Mouse (Mus musculus) heart, embryonic 16.5 days (tissue): ENCODE results near the gene Ugt1a9. TPM values are rescaled to one million over a fixed set of nuclear protein-coding genes. Genes with fewer than 3 reads are reported as not detected.
"Not testable (repeated sequence)": the region's sequence is repeated elsewhere in the genome, so short reads cannot be mapped to it uniquely, and the experiment has no call there.

Source experiments
- ATAC-seq: fragments of 200-750 bp; cut with Nextera tagmentation; replicated peaks from 2 replicates; pipeline ENCODE4 v1.8.0; 2017; ENCODE audit warnings: moderate number of reproducible peaks; ENCODE audit not compliant: insufficient read depth, low FRiP score; ENCODE audit errors: extremely low read depth
- H3K27ac ChIP-seq: fragments of 300-500 bp; sonication (generic); 2 replicates; pipeline ENCODE4 v1.5.1; 2014; ENCODE audit warnings: mild to moderate bottlenecking, low read length, control low read depth, moderate library complexity
- H3K27me3 ChIP-seq: fragments of 300-500 bp; sonication (generic); 2 replicates; pipeline ENCODE4 v1.6.1; 2014; ENCODE audit warnings: low read length, mixed read lengths; ENCODE audit not compliant: control insufficient read depth, insufficient read depth
- H3K36me3 ChIP-seq: fragments of 300-500 bp; sonication (generic); 2 replicates; pipeline ENCODE4 v1.6.1; 2014; ENCODE audit not compliant: control insufficient read depth, insufficient read depth
- H3K4me1 ChIP-seq: fragments of 300-500 bp; sonication (generic); 2 replicates; pipeline ENCODE4 v1.6.1; 2014; ENCODE audit warnings: low read length, mixed read lengths; ENCODE audit not compliant: control insufficient read depth, insufficient read depth
- H3K4me2 ChIP-seq: fragments of 300-500 bp; sonication (generic); 2 replicates; pipeline ENCODE4 v1.6.1; 2014; ENCODE audit warnings: low read depth, mild to moderate bottlenecking, control low read depth, low read length
- H3K4me3 ChIP-seq: fragments of 300-500 bp; sonication (generic); 2 replicates; pipeline ENCODE4 v1.5.1; 2014; ENCODE audit warnings: mild to moderate bottlenecking, control low read depth, low read length
- H3K9ac ChIP-seq: fragments of 300-500 bp; sonication (generic); 2 replicates; pipeline ENCODE4 v1.6.1; 2014; ENCODE audit warnings: low read length, control low read depth
- H3K9me3 ChIP-seq: fragments of 300-500 bp; sonication (generic); replicated peaks from 2 replicates; pipeline ENCODE4 v1.6.1; 2016; ENCODE audit warnings: low read length; ENCODE audit not compliant: control insufficient read depth
- WGBS: fragments of 180-500 bp; shearing (Covaris S2); extraction: QIAGEN DNeasy Blood & Tissue Kit; methylation state at CpG from one replicate; pipeline ENCODE4 v1.1.7; 2014; 5-methylcytosine and 5-hydroxymethylcytosine counted together
- polyA plus RNA-seq: library from polyadenylated mRNA; unstranded; fragments of >200 nt; fragmentation: Nextera tagmentation; extraction: Ambion mirVana; gene quantifications from 2 replicates; pipeline ENCODE4 v1.2.1, GENCODE M21; 2015

Gene Ugt1a9
- polyA plus RNA-seq, 1 experiment from 2014 or later: not detected

GRCm38 (mm10) chr1:88140492-88140891 is 69.9 kb downstream of the Ugt1a9 start:
- not testable (repeated sequence) for H3K27ac ChIP-seq, H3K36me3 ChIP-seq, H3K9ac ChIP-seq, H3K9me3 ChIP-seq, H3K27me3 ChIP-seq, H3K4me2 ChIP-seq, ATAC-seq, H3K4me1 ChIP-seq, H3K4me3 ChIP-seq
- WGBS: 49% methylated on average over 1 of the region's 1 CpGs

GRCm38 (mm10) chr1:88143966-88144675 is 73.5 kb downstream of the Ugt1a9 start:
- 2% methylated on average over 4 of the region's 5 CpGs for WGBS
- H3K27ac ChIP-seq, H3K4me1 ChIP-seq, H3K9ac ChIP-seq, H3K36me3 ChIP-seq, H3K9me3 ChIP-seq, H3K4me3 ChIP-seq, H3K27me3 ChIP-seq, ATAC-seq, H3K4me2 ChIP-seq: not testable (repeated sequence)

GRCm38 (mm10) chr1:88145278-88145677 is 74.7 kb downstream of the Ugt1a9 start:
- 54% methylated on average over 2 of the region's 2 CpGs for WGBS
- not testable (repeated sequence) for H3K4me1 ChIP-seq, H3K9me3 ChIP-seq, H3K27ac ChIP-seq, H3K9ac ChIP-seq, ATAC-seq, H3K4me3 ChIP-seq, H3K4me2 ChIP-seq, H3K36me3 ChIP-seq, H3K27me3 ChIP-seq

- H3K4me2 ChIP-seq, ATAC-seq, H3K27ac ChIP-seq, H3K9me3 ChIP-seq, H3K27me3 ChIP-seq, H3K4me3 ChIP-seq, H3K4me1 ChIP-seq, H3K36me3 ChIP-seq, H3K9ac ChIP-seq: not testable (repeated sequence)
- 57% methylated on average over 2 of the region's 2 CpGs for WGBS
These were observed 79.5 kb downstream of the Ugt1a9 start for GRCm38 (mm10) chr1:88150133-88150532.

DNA sequence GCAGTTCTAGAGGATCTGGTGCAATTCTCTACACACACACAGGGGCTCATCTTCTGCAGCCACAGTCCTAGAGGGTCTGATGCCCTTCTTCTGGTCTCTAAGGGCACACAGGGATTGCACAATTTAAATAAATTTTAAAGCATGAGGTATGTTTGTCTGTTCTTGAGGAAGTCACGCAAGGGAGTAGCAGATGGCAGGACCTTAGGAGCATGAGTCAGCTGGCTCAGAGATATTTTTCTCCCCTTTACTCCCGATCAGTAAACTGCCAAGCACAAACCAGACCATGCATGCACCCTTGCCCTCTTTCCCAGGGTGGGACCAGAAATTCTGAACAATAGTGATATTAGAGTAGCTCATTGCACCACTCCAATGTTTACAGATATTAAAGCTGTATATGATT is 87.8 kb downstream of the Ugt1a9 start:
- H3K27me3 ChIP-seq: no peaks in the 10 kb centered on the region
- no peaks in the 10 kb centered on the region for H3K36me3 ChIP-seq
- no peaks in the 10 kb centered on the region for H3K9me3 ChIP-seq
- no peak overlapping the region for H3K4me2 ChIP-seq
- WGBS: 74% methylated on average over 2 of the region's 2 CpGs
- ATAC-seq: no peak
- H3K27ac ChIP-seq: no peak overlapping the region
- H3K9ac ChIP-seq: no peak overlapping the region
- H3K4me1 ChIP-seq: no peaks in the 10 kb centered on the region
- no peak overlapping the region for H3K4me3 ChIP-seq

DNA sequence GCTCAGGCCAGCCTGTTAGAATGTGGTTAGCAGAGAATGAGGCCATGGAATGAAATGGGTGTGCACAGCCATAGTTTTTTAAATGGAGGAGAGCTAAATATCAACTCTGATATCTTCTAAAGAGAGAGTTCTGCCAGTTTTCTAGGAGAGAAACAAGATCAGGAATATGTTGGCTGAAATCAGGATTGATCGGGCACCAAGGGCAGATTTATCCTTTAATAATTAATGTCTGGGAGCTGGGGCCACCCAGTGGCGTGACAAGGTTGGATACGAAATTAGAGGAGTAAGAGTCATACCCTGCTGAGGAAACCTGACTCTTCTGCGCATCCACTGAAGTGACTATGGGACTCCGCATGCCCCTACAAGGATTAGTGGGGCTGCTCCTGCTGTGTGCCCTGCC is 95.1 kb downstream of the Ugt1a9 start, which contains the start of gene Ugt1a5:
Ugt1a5 (plus strand) TSS at position 302 of the 400 bp plus-strand sequence.
- Histone ChIP-seq H3K4me3 (no peak within 1 kb of the TSS), H3K4me2 (no peak within 1 kb of the TSS), H3K27me3 (no peaks in the 10 kb centered on the region), H3K9me3 (no peaks in the 10 kb centered on the region), H3K4me1 (no peaks in the 10 kb centered on the region), H3K9ac (no peak within 1 kb of the TSS), H3K36me3 (no peaks in the 10 kb centered on the region), H3K27ac (no peak within 1 kb of the TSS)
- ATAC-seq: no peak
- 70% methylated on average over 5 of the region's 5 CpGs for WGBS

GRCm38 (mm10) chr1:88172190-88172589 is 101.6 kb downstream of the Ugt1a9 start:
- 82% methylated on average over 5 of the region's 7 CpGs for WGBS
- H3K4me2 ChIP-seq, H3K27me3 ChIP-seq, H3K36me3 ChIP-seq, H3K27ac ChIP-seq, H3K4me1 ChIP-seq, H3K9me3 ChIP-seq, ATAC-seq, H3K9ac ChIP-seq, H3K4me3 ChIP-seq: not testable (repeated sequence)

DNA sequence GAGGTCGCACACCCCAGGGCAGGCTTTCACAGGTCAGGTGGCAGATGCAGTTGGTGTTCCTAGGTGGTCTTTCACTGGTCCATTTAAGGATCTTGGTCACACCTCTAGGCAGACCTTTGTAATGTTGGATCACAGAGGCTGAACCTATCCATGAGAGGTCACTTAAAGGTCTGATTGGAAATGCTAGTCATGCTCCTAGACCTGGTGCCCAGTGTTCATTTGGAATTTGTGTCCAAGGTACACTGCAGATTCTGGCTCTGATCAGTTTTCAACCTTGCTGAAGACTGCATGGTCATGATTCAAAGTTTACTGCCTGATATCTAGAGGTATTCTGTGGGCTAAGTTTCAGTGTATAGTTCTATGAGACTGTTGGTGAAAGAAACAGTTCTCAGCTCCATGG is 109.1 kb downstream of the Ugt1a9 start:
- no peak for ATAC-seq
- H3K4me1 ChIP-seq: no peaks in the 10 kb centered on the region
- H3K9ac ChIP-seq: no peak overlapping the region
- no peak overlapping the region for H3K27ac ChIP-seq
- WGBS: 78% methylated on average over 1 of the region's 1 CpGs
- H3K27me3 ChIP-seq: no peaks in the 10 kb centered on the region
- H3K4me3 ChIP-seq: no peak overlapping the region
- peaks cover 17% of the 10 kb centered on the region for H3K9me3 ChIP-seq
- H3K4me2 ChIP-seq: no peak overlapping the region
- no peaks in the 10 kb centered on the region for H3K36me3 ChIP-seq

GRCm38 (mm10) chr1:88186325-88186935 is 115.8 kb downstream of the Ugt1a9 start:
- no peak for ATAC-seq
- H3K4me3 ChIP-seq: no peak overlapping the region
- H3K4me1 ChIP-seq: no peaks in the 10 kb centered on the region
- no peaks in the 10 kb centered on the region for H3K36me3 ChIP-seq
- H3K27ac ChIP-seq: no peak overlapping the region
- no peak overlapping the region for H3K4me2 ChIP-seq
- H3K9me3 ChIP-seq: no peaks in the 10 kb centered on the region
- H3K27me3 ChIP-seq: no peaks in the 10 kb centered on the region
- WGBS: 81% methylated on average over 5 of the region's 5 CpGs
- H3K9ac ChIP-seq: no peak overlapping the region
